Mouse (Mus musculus): Measurements from ENCODE around the gene Cep170.
"Not testable (repeated sequence)": the region's sequence is repeated elsewhere in the genome, so short reads cannot be mapped to it uniquely, and the experiment has no call there.

The Cep170 gene

GRCm38 (mm10) chr1:176814036-176814420, at the start of gene Cep170:
Cep170 (minus strand) TSS chr1:176814067.
- DNase-seq: peak; percentile 97

DNA sequence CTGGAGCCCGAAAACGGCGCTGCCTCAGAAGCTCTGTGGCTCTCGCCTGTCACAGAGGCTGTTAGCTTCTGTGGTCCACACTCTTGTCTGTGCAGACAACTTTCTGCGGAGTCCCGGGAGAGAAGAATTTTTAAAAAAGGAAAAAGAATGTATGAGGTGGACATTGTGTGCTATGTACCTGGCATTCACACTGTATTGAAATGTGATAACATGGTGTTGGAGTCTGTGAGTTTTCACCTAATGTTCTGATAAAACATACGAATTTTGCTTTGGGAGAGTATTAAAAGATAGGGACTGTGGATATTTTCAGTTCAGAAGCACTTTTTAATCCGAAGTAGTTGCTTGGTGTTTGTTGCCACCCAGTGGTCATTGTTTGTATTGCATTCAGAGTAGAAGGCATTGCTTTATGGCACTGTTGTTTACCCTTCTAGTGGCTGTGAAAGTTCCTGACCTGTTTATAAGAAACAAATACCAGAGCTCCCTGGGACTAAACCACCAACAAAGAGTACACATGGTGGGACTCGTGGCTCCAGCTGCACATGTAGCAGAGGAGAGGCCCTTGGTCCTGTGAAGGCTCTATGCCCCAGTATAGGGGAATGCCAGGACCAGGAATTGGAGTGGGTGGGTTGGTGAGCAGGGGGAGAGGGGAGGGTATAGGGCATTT, 48.2 kb upstream of the Cep170 start:
- peak; percentile 83 for DNase-seq

GRCm38 (mm10) chr1:176852813-176853590, 39.1 kb upstream of the Cep170 start:
- no peak for DNase-seq

- no peak for DNase-seq
These were observed 37.5 kb upstream of the Cep170 start for GRCm38 (mm10) chr1:176851401-176851800.

- peak; percentile 43 for DNase-seq
These were observed 35.5 kb upstream of the Cep170 start for GRCm38 (mm10) chr1:176849377-176849776.

DNA sequence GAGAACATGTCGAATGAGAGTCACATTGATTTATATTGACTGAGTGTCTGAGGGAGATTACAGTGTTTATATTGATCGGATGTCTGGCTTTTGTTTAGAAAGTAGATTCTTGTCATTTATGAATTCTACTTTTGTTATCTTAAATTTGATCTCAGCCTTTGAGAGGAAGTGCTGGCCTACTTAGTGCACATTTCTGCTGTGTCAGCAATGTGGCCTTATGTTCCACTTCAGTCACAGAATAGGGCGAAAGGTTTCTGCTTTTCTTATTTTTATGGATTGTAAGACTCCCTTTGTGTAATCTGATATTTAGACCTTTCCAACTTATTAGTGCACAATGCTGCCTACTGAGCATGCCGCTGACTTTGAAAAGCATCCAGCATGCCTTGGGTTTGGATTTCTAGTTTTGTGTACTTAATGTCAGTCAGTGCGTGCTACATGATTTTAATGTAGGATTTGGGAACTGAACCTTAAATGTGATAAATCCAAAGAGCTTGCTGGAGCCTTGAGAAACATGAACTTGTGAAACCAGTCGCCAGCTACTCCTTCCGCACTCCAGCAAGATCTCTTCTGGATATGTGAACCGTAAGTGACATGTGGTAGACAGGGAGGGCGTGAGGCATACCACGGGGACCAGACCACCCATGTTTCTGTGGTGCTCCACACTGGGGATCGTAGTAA, 34.9 kb upstream of the Cep170 start:
- no peak for DNase-seq

- DNase-seq: no peak
These were observed 33.4 kb upstream of the Cep170 start for GRCm38 (mm10) chr1:176847118-176847859.

DNA sequence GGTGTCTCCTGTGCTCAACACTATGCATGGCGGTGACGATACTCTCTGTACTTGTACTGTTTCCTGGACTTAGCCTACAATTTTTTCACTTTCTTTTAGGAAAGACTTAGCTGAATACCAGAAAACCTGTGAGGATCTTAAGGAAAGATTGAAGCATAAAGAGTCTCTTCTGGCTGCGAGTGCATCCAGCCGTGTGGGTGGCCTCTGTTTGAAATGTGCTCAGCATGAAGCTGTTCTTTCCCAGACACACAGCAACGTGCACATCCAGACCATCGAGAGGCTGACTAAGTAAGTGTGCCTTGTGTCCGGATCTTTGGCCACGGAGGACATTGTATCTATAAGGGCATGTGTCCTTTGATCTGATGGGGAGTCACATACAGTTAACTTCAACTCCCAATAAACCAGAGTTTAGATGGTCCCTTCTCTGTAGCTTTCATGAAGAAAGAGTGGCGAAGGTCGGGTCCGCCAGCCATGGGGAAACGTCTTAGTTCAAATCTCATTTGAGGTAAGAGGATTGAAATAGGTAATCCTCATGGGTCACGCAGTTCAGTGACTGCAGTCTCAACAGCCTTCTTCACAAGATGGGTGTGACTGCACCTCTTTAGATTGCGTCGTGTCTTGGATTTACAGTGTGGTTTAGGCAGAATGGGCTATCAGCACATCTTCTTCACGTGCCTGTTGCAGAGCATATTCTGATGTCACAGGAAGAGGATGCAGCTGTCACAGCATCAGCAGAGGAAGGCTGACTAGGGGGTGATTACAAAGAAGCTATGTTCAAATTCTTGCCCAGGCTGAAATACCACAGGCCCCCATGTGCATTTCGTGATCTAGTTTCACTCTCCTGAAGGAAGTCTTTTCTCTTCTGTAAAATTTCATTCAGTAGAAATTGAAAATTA, 31.5 kb upstream of the Cep170 start:
- DNase-seq: no peak

DNA sequence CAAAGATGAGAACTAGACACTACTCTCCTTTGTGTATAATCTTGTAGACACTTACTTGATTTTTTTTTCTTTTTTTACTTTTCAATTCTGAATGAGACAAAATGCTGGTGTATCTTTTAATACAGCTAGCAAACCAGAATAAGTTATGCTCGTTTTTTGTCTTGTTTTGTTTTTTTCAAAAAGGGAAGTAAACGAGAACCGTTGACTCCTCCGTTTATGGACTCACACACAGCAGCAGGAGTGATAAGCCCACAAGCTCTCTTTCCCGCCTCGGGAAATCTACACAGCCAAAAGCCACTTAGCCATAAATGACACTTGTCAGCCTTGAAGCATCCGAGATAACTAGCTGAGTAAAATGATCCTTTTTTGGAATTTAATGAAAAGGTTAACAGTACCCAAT, 22.7 kb upstream of the Cep170 start:
- DNase-seq: not testable (repeated sequence)

DNA sequence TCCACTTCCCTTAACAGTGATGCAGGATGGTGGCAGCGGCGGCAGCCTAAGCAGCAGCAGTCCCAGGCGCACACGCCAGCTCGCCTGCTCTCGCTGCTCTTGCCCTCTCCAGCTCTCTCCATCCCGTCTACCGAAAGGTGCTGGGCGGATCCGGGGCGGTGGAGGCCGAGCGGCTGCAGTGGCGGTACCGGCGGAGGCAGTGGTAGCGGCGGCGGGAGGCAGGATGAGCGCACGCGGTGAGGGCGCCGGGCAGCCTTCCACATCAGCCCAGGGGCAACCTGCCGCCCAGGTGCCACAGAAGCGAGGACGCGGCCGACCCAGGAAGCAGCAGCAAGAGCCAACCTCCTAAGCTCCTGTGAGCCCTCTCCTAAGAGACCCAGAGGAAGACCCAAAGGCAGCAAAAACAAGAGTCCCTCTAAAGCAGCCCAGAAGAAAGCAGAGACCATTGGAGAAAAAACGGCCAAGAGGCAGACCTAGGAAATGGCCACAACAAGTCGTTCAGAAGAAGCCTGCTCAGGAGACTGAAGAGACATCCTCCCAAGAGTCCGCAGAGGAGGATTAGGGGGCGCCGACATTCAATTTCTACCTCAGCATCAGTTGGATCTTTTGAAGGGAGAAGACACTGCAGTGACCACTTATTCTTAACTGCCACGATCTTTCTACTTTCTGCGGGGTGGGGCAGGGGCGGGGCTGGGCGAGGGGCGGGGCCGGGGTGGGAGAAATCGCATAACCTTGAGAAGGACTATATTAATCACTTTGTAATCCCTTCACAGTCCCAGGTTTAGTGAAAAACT, 21.8 kb upstream of the Cep170 start:
- DNase-seq: no peak

- DNase-seq: no peak
These were observed 21.0 kb upstream of the Cep170 start for GRCm38 (mm10) chr1:176834880-176835279.

DNA sequence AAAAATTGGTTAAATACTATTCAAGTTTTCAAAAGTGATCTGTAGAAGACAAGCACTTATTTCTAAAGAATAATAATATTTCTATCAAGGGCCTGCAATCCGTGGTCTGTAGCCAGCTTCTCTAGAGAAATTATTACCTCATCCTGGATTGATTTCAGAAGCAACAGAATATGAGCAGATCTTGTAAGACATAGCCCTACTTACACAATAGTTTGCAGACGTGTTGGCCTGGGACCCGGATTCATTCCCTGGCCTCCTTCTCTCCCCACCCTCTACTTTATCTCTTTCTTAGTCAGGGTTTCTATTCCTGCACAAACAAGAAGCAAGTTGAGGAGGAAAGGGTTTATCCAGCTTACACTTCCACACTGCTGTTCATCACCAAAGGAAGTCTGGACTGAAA, 20.1 kb upstream of the Cep170 start:
- DNase-seq: peak; percentile 36

DNA sequence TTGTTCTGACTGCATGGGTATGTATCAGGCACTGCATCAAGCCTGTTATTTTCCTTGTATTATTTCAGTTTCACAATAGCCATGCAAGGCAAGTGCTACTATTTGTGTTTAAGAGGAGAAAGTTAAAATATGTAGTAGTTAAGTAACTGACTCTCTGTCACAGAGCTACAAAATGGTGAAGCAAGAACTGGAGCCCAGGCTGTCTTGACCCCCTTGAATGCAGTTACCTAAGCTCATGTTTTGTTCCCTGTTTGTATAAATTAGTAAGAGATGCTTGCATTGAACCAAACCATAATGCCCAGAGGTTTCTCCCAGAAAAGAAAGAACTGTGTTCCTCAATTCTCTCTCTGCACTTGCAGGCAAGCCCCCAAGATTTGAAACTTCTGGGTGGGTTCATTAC, 19.4 kb upstream of the Cep170 start:
- DNase-seq: no peak

- DNase-seq: no peak
These were observed 18.7 kb upstream of the Cep170 start for GRCm38 (mm10) chr1:176832607-176833006.

- no peak for DNase-seq
These were observed 18.2 kb upstream of the Cep170 start for GRCm38 (mm10) chr1:176832071-176832470.

DNA sequence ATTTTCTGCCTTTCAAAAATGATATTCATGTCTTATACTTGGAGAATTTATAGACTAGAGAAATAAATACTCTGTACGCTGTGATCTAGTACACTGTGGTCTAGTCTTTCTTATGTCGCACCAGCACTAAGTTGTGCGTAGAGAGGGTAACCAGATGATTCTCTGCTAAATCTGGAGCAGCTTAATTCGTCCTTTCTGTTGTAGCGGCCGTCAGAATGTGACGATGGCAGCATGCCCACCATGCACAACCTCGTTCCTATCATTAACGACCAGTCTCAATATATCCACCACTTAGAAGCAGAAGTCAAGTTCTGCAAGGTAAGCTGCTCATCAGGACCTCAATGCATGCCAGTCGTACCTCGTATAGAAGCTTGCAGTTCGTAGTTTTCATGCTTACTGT, 14.8 kb upstream of the Cep170 start:
- no peak for DNase-seq

DNA sequence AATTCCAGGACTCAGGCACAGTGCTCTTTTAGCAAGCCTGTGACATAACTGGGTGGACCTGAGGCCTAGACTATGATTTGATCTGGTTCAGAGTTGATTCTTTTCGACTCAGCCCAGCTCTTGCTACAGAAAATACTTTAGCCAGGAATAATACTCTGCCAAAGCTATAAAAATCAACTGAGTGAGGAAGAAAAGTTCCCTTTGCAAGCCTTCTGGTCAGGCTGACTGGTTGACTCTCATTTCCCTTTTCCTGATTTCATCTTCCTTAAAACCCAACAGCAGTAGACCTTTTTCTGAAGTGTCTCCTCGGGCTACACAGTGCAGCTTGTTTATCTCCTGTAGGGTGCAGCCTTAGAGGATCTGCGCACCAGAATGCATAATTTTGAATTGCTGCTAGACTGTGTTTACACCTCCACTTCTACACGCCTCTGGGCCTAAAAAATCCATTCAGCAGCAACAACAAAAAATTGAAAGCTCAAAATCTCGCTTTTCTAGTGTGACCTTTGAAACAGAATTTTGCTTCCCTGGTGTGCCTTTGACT, 14.1 kb upstream of the Cep170 start:
- no peak for DNase-seq

GRCm38 (mm10) chr1:176827365-176827764, 13.5 kb upstream of the Cep170 start:
- DNase-seq: peak; percentile 27

- DNase-seq: no peak
These were observed 13.1 kb upstream of the Cep170 start for GRCm38 (mm10) chr1:176826931-176827330.

DNA sequence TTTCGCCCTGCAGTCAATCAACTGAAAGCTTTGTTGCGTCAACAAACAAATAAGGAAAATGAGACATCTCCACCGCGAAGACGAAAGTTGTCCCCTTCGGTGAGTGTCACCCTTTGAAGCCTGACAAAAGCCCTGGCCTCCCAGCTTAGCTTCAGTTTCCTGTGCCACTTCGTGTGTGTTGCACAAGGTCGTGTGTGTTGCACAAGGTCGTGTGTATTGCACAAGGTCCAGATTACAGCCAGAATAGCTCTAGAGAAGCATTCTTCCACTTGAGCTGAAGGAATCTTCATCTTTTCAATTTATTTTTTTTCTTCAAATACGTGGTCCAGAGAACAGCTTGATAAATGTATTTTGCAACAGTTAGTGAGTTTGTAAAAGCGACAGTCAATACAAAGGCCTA, 12.3 kb upstream of the Cep170 start:
- DNase-seq: peak; percentile 51

DNA sequence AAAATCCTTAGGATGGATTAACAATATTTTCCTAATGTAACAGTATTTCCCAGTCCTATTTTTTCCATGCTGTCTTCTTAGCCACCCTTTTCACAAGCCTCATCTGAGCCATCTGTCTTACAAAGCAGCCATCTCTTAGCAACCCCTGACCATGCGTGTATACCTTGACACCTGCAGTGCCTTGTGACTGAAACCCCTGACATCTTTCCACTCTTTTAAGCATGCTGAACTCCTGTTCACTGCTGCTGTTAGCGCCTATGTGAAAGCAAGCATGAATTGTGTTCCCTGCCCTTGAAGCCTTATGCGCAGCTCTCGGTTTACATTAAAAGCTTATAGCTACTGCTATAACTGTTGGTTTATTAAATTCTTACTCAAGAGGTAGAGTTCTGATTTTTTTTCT, 11.2 kb upstream of the Cep170 start:
- DNase-seq: no peak

Data from lung, postnatal 10 days (tissue).